ENCODE assay signal across 34 mouse cellular contexts in genomic region chr9:28094722-28095121, GRCm38 (mm10).
"Had no signal": no experiment of that assay in that cellular context is flagged by ENCODE, and none has a peak within 500 bp of the region (broad histone marks: within the 10 kb centered on the region; RNA-seq: fewer than 3 reads in every experiment).

No protein-coding gene starts in this region.

- H3K4me3 ChIP-seq: heart, embryonic 10.5 days; heart, embryonic 12.5 days; heart, embryonic 13.5 days; heart, embryonic 15.5 days; hindbrain, embryonic 10.5 days; hindbrain, embryonic 12.5 days; hindbrain, embryonic 13.5 days; hindbrain, embryonic 15.5 days; intestine, embryonic 15.5 days; kidney, embryonic 15.5 days; layer of hippocampus, adult 2 months had no signal

- H3K27ac ChIP-seq: heart, embryonic 10.5 days; heart, embryonic 13.5 days; heart, embryonic 15.5 days; hindbrain, embryonic 10.5 days; hindbrain, embryonic 12.5 days; hindbrain, embryonic 13.5 days; hindbrain, embryonic 14.5 days; hindbrain, embryonic 15.5 days; hindbrain, postnatal 0 days; intestine, embryonic 15.5 days; kidney, embryonic 15.5 days; kidney, postnatal 0 days; layer of hippocampus, adult 2 months had no signal

- H3K9me3 ChIP-seq: heart, embryonic 10.5 days; heart, embryonic 12.5 days; heart, embryonic 13.5 days; heart, embryonic 15.5 days; hindbrain, embryonic 10.5 days; hindbrain, embryonic 12.5 days; hindbrain, embryonic 13.5 days; hindbrain, embryonic 15.5 days; intestine, embryonic 15.5 days; kidney, embryonic 15.5 days had no signal

- H3K4me1 ChIP-seq: heart, embryonic 10.5 days; heart, embryonic 12.5 days; heart, embryonic 13.5 days; heart, embryonic 15.5 days; hindbrain, embryonic 10.5 days; hindbrain, embryonic 12.5 days; hindbrain, embryonic 13.5 days; hindbrain, embryonic 15.5 days; intestine, embryonic 15.5 days had no signal

- ATAC-seq: hindbrain, embryonic 16.5 days; hindbrain, postnatal 0 days; inflammation-experienced regulatory T-cells, adult 6 months; intestine, embryonic 15.5 days; intestine, embryonic 16.5 days; intestine, postnatal 0 days had no signal

- H3K27me3 ChIP-seq: heart, embryonic 12.5 days; heart, embryonic 13.5 days; heart, embryonic 15.5 days; hindbrain, embryonic 12.5 days; hindbrain, embryonic 15.5 days; intestine, embryonic 15.5 days had no signal

- H3K36me3 ChIP-seq: heart, embryonic 10.5 days; heart, embryonic 12.5 days; heart, embryonic 13.5 days; heart, embryonic 15.5 days; hindbrain, embryonic 10.5 days; hindbrain, embryonic 12.5 days; hindbrain, embryonic 13.5 days; hindbrain, embryonic 15.5 days; intestine, embryonic 15.5 days; kidney, embryonic 15.5 days had no signal

- DNase-seq: heart, postnatal 10 days; heart, postnatal 14 days; heart, postnatal 36 days; heart, postnatal 4 days; kidney, adult 11 months; kidney, adult 18-20 months; kidney, adult 2 months; kidney, adult 8-10 months; kidney, adult 9 months; kidney, postnatal 10 days; kidney, postnatal 14 days; kidney, postnatal 25 days; kidney, postnatal 36 days; kidney, postnatal 4 days; layer of hippocampus, adult 9-11 months; layer of hippocampus, postnatal 36 days had no signal
